Mouse (Mus musculus) kidney, adult 2 months (tissue): ENCODE measurements around the gene Smg6. TPM values are rescaled to one million over a fixed set of nuclear protein-coding genes. Genes with fewer than 3 reads are reported as not detected.

ENCODE experiments used
- DNase-seq: peaks from one replicate; pipeline ENCODE4 v3.0.0; 2021
- H3K27ac ChIP-seq: fragments of 200-500 bp; 2 replicates; pipeline ENCODE4 v1.5.1; 2012; ENCODE audit warnings: low read depth, low read length, control low read depth, inconsistent platforms; ENCODE audit not compliant: insufficient read depth
- H3K27me3 ChIP-seq: fragments of 200-500 bp; replicated peaks from 2 replicates; pipeline ENCODE4 v1.6.1; 2012; ENCODE audit warnings: mild to moderate bottlenecking, moderate library complexity, low read length, inconsistent platforms; ENCODE audit not compliant: control insufficient read depth, insufficient read depth
- H3K36me3 ChIP-seq: fragments of 200-500 bp; 2 replicates; pipeline ENCODE4 v1.6.1; 2012; ENCODE audit warnings: mild to moderate bottlenecking, moderate library complexity, low read length, inconsistent platforms; ENCODE audit not compliant: control insufficient read depth, insufficient read depth
- H3K4me1 ChIP-seq: fragments of 200-500 bp; 2 replicates; pipeline ENCODE4 v1.6.1; 2011; ENCODE audit warnings: low read length; ENCODE audit not compliant: control insufficient read depth, insufficient read depth
- H3K4me3 ChIP-seq: fragments of 200-500 bp; 2 replicates; pipeline ENCODE4 v1.5.1; 2011; ENCODE audit warnings: mild to moderate bottlenecking, low read depth, low read length, control low read depth; ENCODE audit not compliant: insufficient read depth
- CTCF ChIP-seq: fragments of 200-500 bp; conservative IDR thresholded peaks from 2 replicates; pipeline ENCODE4 v1.5.1; 2011; ENCODE audit warnings: low read depth, mild to moderate bottlenecking, control low read depth, low read length, moderate library complexity, mixed read lengths; ENCODE audit not compliant: insufficient read depth, insufficient read length
- POLR2A ChIP-seq: fragments of 200-500 bp; IDR thresholded peaks from one replicate; pipeline ENCODE4 v1.6.1; 2011; ENCODE audit warnings: low read depth, low read length, control low read depth
- WGBS: fragments of 180-500 bp; shearing (Covaris S2); methylation state at CpG from one replicate; pipeline ENCODE4 v1.1.7; 2018; 5-methylcytosine and 5-hydroxymethylcytosine counted together
- polyA plus RNA-seq: library from polyadenylated mRNA; depleted of rRNA; stranded (reverse); fragments of >200 nt; gene quantifications from 2 replicates; pipeline ENCODE4 v1.2.3, GENCODE M21; 2012

The Smg6 gene
- polyA plus RNA-seq, 1 experiment = 35.2 TPM

DNA sequence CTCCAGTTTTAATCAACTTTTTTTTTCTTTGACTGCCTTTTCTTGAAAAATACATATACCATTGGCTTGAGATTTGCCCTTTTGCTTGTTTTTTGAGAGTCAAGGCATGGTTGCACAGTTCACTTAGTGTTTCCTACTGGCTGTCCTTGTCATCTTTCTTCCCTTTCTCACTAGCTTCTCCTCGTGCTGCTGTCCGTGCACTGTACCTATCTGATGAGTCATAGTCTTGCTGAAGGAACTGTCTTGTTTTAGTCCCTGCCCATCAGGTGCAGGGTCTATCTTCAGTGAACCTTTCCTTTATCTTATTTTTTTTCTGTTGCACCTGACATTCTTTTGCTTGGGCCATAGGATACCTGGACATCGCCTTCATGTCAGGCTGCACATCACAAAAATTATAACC, 101.4 kb downstream of the Smg6 start:
- Histone ChIP-seq H3K27me3 (no peaks in the 10 kb centered on the region), H3K36me3 (no peaks in the 10 kb centered on the region), H3K4me1 (no peaks in the 10 kb centered on the region), H3K27ac (no peak overlapping the region), H3K4me3 (no peak overlapping the region)
- WGBS = 70% methylated on average over 3 of the region's 3 CpGs
- DNase-seq = no peak
- TF ChIP-seq POLR2A (no peak), CTCF (no peak)

DNA sequence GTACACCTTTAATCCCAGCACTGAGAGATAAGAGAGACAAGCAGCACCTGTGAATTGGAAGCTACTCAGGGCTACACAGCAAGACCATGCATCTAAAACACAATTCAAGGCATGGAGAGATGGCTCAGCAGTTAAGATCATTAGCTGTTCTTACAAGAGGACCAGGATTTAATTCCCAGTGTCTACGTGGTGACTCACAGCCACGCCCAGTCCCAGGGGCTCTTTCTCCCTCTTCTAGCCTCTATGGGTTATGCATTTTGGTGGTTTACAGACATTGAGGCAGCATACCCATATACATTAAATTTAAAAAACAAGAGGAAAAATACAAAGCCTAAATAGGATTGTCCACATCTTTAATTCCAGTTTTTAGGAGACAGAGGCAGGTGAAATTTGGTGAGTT, 102.0 kb downstream of the Smg6 start:
- H3K27me3 ChIP-seq = no peaks in the 10 kb centered on the region
- no peaks in the 10 kb centered on the region for H3K4me1 ChIP-seq
- H3K4me3 ChIP-seq = no peak overlapping the region
- no peak for TF ChIP-seq POLR2A
- TF ChIP-seq CTCF = no peak
- no peak overlapping the region for H3K27ac ChIP-seq
- 90% methylated on average over 2 of the region's 2 CpGs for WGBS
- DNase-seq = no peak
- no peaks in the 10 kb centered on the region for H3K36me3 ChIP-seq

DNA sequence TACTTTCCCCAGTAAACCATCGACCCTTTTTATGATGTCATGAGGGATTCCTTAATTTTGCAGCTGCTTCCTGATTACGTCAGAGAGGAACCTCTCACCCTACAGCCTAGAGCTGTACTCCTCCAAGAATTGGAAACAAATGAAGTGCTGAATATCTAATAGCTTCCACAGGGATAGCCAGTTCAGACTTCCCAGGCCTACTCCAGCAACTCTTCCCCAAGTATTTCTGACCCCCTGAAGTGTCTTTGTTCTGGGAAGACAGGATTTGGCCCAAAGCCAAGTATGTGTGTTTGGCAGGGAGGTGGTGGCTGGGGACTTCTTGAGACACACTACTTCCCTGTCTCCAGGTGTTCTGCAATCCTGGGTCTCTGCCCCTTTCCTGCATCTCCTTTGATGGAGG, 105.6 kb downstream of the Smg6 start:
- H3K4me3 ChIP-seq = no peak overlapping the region
- H3K4me1 ChIP-seq = no peaks in the 10 kb centered on the region; the same call in 1 of the 2 replicates
- no peak for DNase-seq
- TF ChIP-seq CTCF (no peak), POLR2A (no peak)
- WGBS = 58% methylated on average over 2 of the region's 2 CpGs
- no peak overlapping the region for H3K27ac ChIP-seq
- H3K36me3 ChIP-seq = no peaks in the 10 kb centered on the region
- no peaks in the 10 kb centered on the region for H3K27me3 ChIP-seq

DNA sequence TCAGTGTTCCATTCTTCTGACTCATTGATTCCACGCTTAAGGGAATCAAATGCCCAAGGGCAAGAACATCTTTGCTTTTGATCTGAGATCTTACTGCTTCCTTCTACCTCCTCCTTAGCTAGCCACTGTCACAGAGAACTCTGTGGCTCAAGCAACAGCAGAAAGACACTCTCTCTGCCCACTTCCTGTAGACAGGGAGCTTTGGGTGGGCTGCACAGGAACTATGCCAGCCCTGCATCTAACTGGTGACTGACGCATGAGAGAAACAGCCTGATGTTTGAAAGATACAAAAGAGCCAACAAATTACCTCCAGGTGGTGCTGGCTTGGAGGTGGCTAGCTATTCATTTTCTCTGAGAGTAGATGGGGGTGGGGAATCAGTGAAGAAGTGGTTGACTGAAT, 107.3 kb downstream of the Smg6 start:
- TF ChIP-seq POLR2A (no peak), CTCF (no peak)
- Histone ChIP-seq H3K27me3 (no peaks in the 10 kb centered on the region), H3K36me3 (no peaks in the 10 kb centered on the region), H3K27ac (no peak overlapping the region), H3K4me1 (no peaks in the 10 kb centered on the region; the same call in 1 of the 2 replicates), H3K4me3 (no peak overlapping the region)
- WGBS = 91% methylated on average over 2 of the region's 2 CpGs
- no peak for DNase-seq

DNA sequence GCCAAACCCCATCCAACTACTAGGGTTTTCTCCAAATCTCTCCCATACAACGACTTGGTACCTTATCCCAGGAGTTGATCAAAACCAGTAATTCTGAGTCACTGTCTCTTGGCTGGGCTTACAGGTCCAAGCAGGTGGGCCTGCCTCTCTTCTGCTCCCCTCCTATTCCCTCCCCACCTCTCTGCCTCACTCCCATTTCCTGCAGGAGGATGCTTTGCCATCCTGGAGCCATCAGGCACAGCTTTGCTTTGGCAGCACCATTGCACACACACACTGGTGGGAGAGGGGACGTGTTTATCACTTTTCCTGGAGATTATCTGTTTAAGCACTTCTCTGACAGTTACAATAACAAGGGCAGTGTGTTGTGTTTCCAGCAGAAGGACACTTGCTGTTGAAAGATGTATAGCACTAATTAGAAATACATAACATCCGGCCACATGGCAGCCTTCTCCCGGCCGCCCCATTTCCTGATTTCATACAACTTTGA, 108.0 kb downstream of the Smg6 start:
- Histone ChIP-seq H3K4me3 (no peak overlapping the region), H3K36me3 (no peaks in the 10 kb centered on the region), H3K27me3 (no peaks in the 10 kb centered on the region), H3K4me1 (no peaks in the 10 kb centered on the region; the same call in 1 of the 2 replicates), H3K27ac (no peak overlapping the region)
- TF ChIP-seq CTCF = no peak
- DNase-seq = no peak
- WGBS = 67% methylated on average over 5 of the region's 5 CpGs

DNA sequence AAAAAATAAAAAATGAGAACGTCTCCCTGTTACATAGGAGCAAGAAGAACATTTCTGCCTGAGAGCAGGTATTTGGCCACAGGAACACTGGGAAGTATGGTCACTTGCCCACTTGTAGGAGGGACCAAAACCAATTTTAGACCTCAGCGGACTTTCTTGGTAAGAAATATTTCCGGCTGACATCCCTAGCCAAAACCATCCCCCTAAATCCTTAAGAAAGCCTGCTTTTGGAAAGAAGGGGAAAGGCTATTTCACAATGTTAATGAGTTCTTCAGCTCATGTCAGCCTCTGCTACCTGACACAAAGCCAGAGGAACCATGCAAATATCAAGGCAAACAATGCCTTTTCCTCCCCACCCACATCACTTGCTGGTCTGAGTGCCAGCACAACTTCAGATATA, 108.5 kb downstream of the Smg6 start:
- no peak for TF ChIP-seq POLR2A
- no peak for TF ChIP-seq CTCF
- Histone ChIP-seq H3K27ac (no peak overlapping the region), H3K27me3 (no peaks in the 10 kb centered on the region), H3K4me1 (no peaks in the 10 kb centered on the region; the same call in 1 of the 2 replicates), H3K4me3 (no peak overlapping the region), H3K36me3 (no peaks in the 10 kb centered on the region)
- WGBS = 64% methylated on average over 3 of the region's 3 CpGs
- DNase-seq = no peak

DNA sequence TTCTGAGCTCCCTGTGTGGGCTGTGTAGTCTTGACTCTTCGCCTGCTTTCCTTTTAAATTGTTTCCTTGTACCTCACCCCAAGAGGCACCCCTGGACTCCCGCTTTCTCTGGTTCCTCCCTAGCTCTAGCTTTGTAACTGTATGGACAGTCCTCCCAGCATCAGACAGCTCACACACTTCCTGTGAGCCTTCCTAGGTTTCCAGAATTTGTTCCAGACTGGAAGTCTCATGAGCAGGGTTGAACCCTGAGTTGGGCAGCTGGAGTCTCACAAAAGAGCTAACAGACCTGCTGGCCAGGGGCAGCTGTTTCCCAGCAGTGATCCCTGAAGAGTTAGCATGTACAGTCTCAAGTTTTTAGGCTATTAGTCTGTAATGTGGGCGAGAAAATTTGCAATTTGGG, 118.7 kb downstream of the Smg6 start:
- Histone ChIP-seq H3K27ac (peak overlapping the region; percentile 7; the same call in 1 of the 2 replicates), H3K4me3 (no peak overlapping the region), H3K4me1 (peaks cover 24% of the 10 kb centered on the region), H3K27me3 (no peaks in the 10 kb centered on the region), H3K36me3 (no peaks in the 10 kb centered on the region; the same call in 1 of the 2 replicates)
- DNase-seq = no peak
- WGBS = 72% methylated on average over 3 of the region's 3 CpGs
- no peak for TF ChIP-seq CTCF
- no peak for TF ChIP-seq POLR2A
